Comparison of ENCODE assay signal across 16 mouse cellular contexts in genomic region chr3:68934259-68934658, GRCm38 (mm10).
DNase-seq lines count a peak whose midpoint lies in the region.
"Had no signal": no experiment of that assay in that cellular context is flagged by ENCODE, and none has a peak within 500 bp of the region (broad histone marks: within the 10 kb centered on the region; RNA-seq: fewer than 3 reads in every experiment).

No protein-coding gene starts in this region.

- DNase-seq in CD4-positive, CD25-positive, alpha-beta regulatory T cell, adult 2 months (ENCODE audit: low read depth, low spot score) = peak; percentile 31
- DNase-seq in MN1 (ENCODE audit: low spot score) = peak; percentile 65
- no peak for DNase-seq in left cerebral cortex, adult 9 months (ENCODE audit: low spot score in 2 of 2)
- no peak for DNase-seq in adrenal gland, postnatal 25 days
- no peak for DNase-seq in cerebellum, adult 18-20 months
- DNase-seq: adrenal gland, adult 2 months; adrenal gland, postnatal 10 days; adrenal gland, postnatal 36 days; B cell, adult 2 months; cerebellum, adult 11-12 months; cerebellum, adult 8-10 months; cerebellum, adult 9-11 months; cerebellum, postnatal 14 days; cerebellum, postnatal 36 days; embryo, embryonic 11 days; forebrain, postnatal 0 days had no signal

Comparison
In these comparisons a context has a peak if more than half of its experiments do, and no peak if none do; other contexts are left out.
1. DNase-seq: peak in CD4-positive, CD25-positive, alpha-beta regulatory T cell, adult 2 months (single experiment) and MN1 (single experiment); none in left cerebral cortex, adult 9 months (0 of 2), adrenal gland, postnatal 25 days (single experiment) and cerebellum, adult 18-20 months (0 of 2).